Mouse (Mus musculus) hindbrain, embryonic 10.5 days (tissue): Measurements from ENCODE around the gene Ubald1. TPM values are rescaled to one million over a fixed set of nuclear protein-coding genes. Genes with fewer than 3 reads are reported as not detected.

Experiments used
- DNase-seq: peaks from one replicate; pipeline ENCODE4 v3.0.0-alpha.2; 2017; ENCODE audit warnings: low spot score
- H3K27ac ChIP-seq: fragments of 300-500 bp; sonication (generic); 2 replicates; pipeline ENCODE4 v1.5.1; 2016; ENCODE audit warnings: mild to moderate bottlenecking, moderate library complexity
- H3K27me3 ChIP-seq: fragments of 300-500 bp; sonication (generic); 2 replicates; pipeline ENCODE4 v1.6.1; 2016; ENCODE audit warnings: mild to moderate bottlenecking; ENCODE audit not compliant: poor library complexity, insufficient read depth, severe bottlenecking
- H3K36me3 ChIP-seq: fragments of 300-500 bp; sonication (generic); 2 replicates; pipeline ENCODE4 v1.6.1; 2016; ENCODE audit warnings: mild to moderate bottlenecking, moderate library complexity
- H3K4me1 ChIP-seq: fragments of 300-500 bp; sonication (generic); replicated peaks from 2 replicates; pipeline ENCODE4 v1.6.1; 2016; ENCODE audit warnings: mild to moderate bottlenecking
- H3K4me3 ChIP-seq: fragments of 300-500 bp; sonication (generic); 2 replicates; pipeline ENCODE4 v1.5.1; 2016; ENCODE audit warnings: mild to moderate bottlenecking, moderate library complexity
- H3K9me3 ChIP-seq: fragments of 300-500 bp; sonication (generic); 2 replicates; pipeline ENCODE4 v1.6.1; 2016; ENCODE audit warnings: mild to moderate bottlenecking, moderate library complexity
- WGBS: fragments of 180-500 bp; shearing (Covaris S2); methylation state at CpG from one replicate; pipeline ENCODE4 v1.1.7; 2016; 5-methylcytosine and 5-hydroxymethylcytosine counted together
- polyA plus RNA-seq: library from polyadenylated mRNA; unstranded; fragments of >200 nt; fragmentation: Nextera tagmentation; extraction: Ambion mirVana; gene quantifications from 2 replicates; pipeline ENCODE4 v1.2.1, GENCODE M21; 2016

The Ubald1 gene
- polyA plus RNA-seq, result 33.1 and 41.3 TPM in 2 replicates

DNA sequence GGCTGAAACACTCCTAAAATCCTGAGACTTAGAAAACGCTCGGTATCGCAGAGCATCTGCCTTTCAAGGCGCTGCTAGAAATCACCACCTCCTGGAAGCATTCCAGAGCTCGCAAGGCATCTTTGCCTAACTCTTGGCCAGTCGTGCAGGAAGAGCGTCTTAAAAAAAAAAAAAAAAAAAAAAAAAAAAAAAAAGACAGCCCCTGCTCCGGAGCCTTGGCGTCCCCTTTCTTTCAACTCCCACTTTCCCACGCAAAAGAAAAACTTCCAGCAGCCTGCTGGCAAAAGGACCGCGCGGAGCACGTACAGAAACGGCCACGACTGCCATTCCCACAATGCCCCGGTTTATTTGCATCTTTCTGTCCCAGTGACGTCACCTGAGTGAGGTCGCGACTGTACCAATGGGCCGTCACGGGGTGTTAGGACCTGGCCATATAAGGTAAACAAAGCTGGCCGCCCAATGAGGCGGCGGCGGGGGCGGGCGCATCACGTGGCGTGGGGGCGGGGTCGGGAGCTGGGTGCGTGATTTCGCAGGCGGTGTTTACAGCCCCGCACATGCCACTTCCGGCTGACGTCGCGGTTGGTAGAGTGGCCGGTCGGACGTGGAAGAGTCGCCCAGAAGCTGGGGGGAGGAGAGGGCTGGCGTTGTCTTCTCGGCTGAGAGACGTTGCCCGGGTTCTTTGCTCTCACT is at the start of gene Ubald1:
Gene Ubald1 (minus strand): TSS at position 180 of the 690 bp plus-strand sequence.
- H3K4me1 ChIP-seq, result peaks cover 40% of the 10 kb centered on the region
- DNase-seq, result peak; percentile 99
- H3K27ac ChIP-seq, result peak within 1 kb of the TSS; percentile 92
- no peaks in the 10 kb centered on the region for H3K9me3 ChIP-seq
- H3K36me3 ChIP-seq, result peaks cover 13% of the 10 kb centered on the region
- H3K27me3 ChIP-seq, result no peaks in the 10 kb centered on the region
- H3K4me3 ChIP-seq, result peak within 1 kb of the TSS; percentile 96
- under 1% methylated on average over 48 of the region's 48 CpGs for WGBS

DNA sequence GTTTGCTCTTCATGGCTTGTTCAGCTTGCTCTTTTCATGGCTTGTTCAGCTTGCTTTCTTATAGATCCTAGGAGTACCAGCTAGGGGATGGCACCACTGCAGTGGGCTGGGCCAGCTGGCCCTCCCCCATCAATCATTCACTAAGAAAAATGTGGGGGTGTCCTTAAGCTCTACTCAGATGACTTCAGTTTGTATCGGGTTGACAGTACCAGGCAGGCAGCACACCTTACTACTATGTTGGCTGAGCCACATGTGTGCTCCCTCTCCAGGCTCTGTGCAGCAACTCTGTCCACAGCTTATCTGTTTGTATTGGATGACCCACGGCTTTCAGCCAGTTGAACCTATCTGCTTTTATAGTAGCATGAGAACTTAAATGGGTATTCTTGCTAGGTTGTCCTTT is 48.4 kb upstream of the Ubald1 start:
- DNase-seq, result no peak
- no peak overlapping the region for H3K27ac ChIP-seq
- H3K36me3 ChIP-seq, result peaks cover 100% of the 10 kb centered on the region
- H3K4me1 ChIP-seq, result no peaks in the 10 kb centered on the region
- no peak overlapping the region for H3K4me3 ChIP-seq
- 94% methylated on average over 2 of the region's 2 CpGs for WGBS
- no peaks in the 10 kb centered on the region for H3K27me3 ChIP-seq
- H3K9me3 ChIP-seq, result no peaks in the 10 kb centered on the region

DNA sequence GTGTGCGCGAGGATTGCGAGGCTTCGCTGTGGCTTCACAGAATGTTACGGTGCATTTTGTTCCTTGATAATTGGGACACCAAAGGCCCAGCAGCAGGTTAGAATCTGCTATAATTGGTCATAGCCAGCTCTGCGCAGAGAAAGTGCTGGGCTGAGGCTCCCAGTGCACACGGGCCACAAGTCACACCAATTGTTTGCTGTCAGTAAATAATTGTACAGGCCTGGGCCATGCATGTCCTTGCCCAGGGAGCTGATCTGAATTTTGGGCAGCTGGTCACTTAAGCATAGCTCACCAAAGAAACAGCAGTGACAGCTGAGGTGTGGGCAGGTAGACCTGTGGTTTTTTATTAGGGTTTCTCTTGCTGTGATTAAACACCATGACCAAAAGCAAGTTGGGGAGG is 47.9 kb upstream of the Ubald1 start:
- WGBS, result 96% methylated on average over 7 of the region's 7 CpGs
- Histone ChIP-seq H3K36me3 (peaks cover 100% of the 10 kb centered on the region), H3K27ac (no peak overlapping the region), H3K4me3 (no peak overlapping the region), H3K27me3 (no peaks in the 10 kb centered on the region), H3K4me1 (no peaks in the 10 kb centered on the region), H3K9me3 (no peaks in the 10 kb centered on the region)
- no peak for DNase-seq

DNA sequence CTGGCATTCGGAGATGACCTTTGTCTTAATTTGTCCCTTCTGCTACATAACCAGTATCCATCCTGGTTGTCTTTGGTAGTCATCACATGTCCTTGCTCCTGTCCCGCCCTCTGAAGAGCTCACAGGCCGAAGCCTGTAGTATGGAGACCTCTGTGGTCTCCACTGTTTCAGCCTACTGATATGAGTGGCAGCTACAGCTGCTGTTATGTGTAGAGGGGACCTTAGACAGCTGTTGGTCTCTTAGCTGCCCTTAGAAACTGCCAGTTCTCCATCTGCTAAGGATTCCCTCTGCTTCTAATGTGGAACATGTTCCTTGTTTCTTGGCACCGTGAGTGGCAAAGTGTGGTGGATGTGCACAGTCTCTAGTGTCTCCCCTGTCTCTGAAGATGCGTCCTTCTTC is 43.9 kb upstream of the Ubald1 start:
- Histone ChIP-seq H3K4me3 (no peak overlapping the region), H3K9me3 (no peaks in the 10 kb centered on the region), H3K27me3 (no peaks in the 10 kb centered on the region), H3K27ac (no peak overlapping the region), H3K36me3 (peaks cover 84% of the 10 kb centered on the region), H3K4me1 (no peaks in the 10 kb centered on the region)
- WGBS, result 95% methylated on average over 5 of the region's 5 CpGs
- DNase-seq, result no peak

DNA sequence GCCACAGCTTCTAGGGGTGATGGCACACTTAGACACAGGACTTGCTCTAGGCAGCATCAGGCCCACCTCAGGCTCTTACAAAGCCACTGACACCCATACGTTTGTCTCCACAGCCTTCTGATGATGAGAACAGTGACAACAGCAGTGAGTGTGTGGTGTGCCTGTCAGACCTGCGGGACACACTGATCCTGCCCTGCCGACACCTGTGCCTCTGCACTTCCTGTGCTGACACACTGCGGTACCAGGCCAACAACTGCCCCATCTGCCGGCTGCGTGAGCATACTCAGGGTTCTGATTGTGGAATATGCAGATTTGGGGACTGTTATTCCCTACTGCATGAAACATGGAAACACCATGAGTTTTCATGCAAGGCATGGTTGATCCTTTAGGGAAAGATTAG is 42.4 kb upstream of the Ubald1 start:
- H3K27ac ChIP-seq, result no peak overlapping the region
- no peaks in the 10 kb centered on the region for H3K27me3 ChIP-seq
- no peaks in the 10 kb centered on the region for H3K9me3 ChIP-seq
- no peak for DNase-seq
- whole genome bisulfite sequencing, result 90% methylated on average over 6 of the region's 6 CpGs
- no peaks in the 10 kb centered on the region for H3K4me1 ChIP-seq
- H3K36me3 ChIP-seq, result peaks cover 74% of the 10 kb centered on the region
- no peak overlapping the region for H3K4me3 ChIP-seq

DNA sequence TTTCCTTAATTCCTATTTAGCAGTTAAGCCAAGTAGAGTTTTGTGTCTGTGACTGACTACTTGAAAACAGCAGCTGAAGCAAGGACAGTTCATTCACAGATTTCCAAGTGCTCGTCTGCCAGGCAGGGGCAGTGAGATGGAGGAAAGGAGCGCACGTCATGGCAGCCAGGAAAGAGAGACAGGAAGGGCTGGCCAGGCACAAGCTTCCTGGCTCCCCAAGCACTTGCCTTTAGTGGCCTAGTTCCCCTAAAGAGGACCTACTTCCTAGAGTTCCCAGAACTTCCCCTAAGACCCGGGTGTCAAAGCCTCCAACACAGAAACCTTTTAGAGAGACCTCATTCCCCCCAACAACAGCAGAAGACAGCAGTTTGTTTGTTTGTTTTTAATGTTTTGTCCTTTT is 40.4 kb upstream of the Ubald1 start:
- DNase-seq, result no peak
- 75% methylated on average over 4 of the region's 4 CpGs for WGBS
- no peaks in the 10 kb centered on the region for H3K27me3 ChIP-seq
- H3K27ac ChIP-seq, result no peak overlapping the region
- no peaks in the 10 kb centered on the region for H3K9me3 ChIP-seq
- H3K4me3 ChIP-seq, result no peak overlapping the region
- H3K36me3 ChIP-seq, result peaks cover 73% of the 10 kb centered on the region
- H3K4me1 ChIP-seq, result no peaks in the 10 kb centered on the region

DNA sequence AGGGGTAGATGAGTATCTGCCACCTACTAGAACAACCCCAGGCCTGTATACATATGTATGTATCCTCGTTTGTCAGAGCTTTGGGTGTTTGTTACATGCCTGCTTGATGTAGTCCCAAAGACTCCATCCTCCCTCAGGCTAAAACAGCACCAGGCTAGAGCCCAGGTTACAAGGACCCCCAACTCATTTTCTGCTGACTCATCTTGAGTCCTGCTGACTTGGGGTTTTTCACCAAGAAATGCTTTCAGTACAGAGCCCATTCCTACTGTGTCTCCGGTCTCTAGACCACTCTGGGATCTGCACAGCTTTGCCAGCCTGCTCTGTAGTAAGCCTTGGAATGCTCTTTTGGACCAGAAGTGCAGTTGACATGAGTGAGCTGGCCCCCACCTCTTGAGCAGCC is 36.5 kb upstream of the Ubald1 start:
- 81% methylated on average over 2 of the region's 2 CpGs for WGBS
- Histone ChIP-seq H3K27me3 (no peaks in the 10 kb centered on the region), H3K4me1 (no peaks in the 10 kb centered on the region; the same call in 1 of the 2 replicates), H3K9me3 (no peaks in the 10 kb centered on the region), H3K27ac (no peak overlapping the region), H3K36me3 (peaks cover 66% of the 10 kb centered on the region), H3K4me3 (no peak overlapping the region)
- no peak for DNase-seq

DNA sequence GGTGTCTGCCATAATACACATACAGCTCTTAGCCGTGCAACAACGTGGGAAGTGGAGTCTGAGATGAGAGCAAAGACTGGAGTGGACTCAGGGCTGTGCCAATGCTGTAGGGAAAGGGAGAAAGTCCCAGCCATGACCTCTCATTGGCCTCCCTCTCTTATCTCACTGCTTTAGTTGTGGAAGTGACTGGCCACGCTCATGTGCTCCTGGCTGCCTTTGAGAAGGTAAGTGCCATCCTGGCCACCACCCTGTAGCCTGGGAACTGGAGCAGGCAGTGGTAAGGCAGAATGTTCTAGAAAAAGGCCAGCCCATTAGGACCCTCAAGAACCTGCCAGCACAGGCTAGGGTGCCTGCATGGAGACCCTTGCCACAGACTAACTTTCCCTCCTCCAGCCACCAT is 35.8 kb upstream of the Ubald1 start:
- Histone ChIP-seq H3K4me3 (no peak overlapping the region), H3K4me1 (no peaks in the 10 kb centered on the region; the same call in 1 of the 2 replicates), H3K27me3 (no peaks in the 10 kb centered on the region), H3K36me3 (peaks cover 72% of the 10 kb centered on the region), H3K27ac (no peak overlapping the region), H3K9me3 (no peaks in the 10 kb centered on the region)
- whole genome bisulfite sequencing, result 94% methylated on average over 3 of the region's 3 CpGs
- no peak for DNase-seq

DNA sequence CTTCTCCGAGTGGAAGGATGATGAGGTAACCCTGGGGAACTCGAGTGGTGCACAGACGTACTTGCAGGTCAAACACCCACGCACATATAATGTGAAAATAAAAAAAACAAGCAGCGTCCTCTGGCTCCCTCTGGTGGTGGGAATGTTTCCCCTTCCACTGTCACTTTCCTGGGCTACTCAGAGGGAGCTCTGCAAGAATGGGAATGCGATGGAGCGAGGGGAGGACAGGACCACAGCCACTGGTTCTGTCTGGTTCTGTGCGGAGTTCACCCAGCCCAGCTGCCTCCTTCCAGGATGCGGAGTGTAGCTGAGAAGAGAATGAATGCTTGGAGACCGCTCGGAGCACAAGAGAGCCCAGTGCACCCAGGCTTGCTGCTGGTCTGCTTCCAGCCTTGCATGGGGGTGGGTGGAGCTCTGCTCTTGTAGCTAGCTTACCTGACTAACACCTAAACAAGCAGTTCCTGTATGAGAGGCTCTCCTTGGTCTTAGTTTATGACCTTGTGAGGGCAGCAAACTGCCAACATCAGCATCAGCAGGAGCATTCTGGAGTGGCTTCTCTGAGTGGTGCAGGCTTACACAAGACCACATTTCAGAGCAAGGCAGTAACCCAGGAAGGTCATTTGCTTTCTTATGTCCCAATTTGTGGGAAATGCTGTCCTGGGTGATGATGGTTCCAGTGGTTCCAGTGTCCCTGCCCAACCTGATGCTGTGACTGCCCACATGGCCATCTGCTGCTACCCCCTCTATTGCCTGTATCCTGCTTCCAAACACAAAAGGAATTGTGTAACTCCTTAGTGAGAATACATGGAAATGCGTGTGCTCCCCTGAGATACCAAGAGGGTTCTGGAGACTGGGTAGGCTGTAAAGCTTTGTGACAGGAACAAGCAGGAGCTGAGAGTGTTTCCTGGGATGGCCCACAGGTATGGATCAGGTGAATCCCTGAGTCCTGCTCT is 33.9 kb upstream of the Ubald1 start:
- peaks cover 79% of the 10 kb centered on the region for H3K36me3 ChIP-seq
- no peaks in the 10 kb centered on the region for H3K9me3 ChIP-seq

DNA sequence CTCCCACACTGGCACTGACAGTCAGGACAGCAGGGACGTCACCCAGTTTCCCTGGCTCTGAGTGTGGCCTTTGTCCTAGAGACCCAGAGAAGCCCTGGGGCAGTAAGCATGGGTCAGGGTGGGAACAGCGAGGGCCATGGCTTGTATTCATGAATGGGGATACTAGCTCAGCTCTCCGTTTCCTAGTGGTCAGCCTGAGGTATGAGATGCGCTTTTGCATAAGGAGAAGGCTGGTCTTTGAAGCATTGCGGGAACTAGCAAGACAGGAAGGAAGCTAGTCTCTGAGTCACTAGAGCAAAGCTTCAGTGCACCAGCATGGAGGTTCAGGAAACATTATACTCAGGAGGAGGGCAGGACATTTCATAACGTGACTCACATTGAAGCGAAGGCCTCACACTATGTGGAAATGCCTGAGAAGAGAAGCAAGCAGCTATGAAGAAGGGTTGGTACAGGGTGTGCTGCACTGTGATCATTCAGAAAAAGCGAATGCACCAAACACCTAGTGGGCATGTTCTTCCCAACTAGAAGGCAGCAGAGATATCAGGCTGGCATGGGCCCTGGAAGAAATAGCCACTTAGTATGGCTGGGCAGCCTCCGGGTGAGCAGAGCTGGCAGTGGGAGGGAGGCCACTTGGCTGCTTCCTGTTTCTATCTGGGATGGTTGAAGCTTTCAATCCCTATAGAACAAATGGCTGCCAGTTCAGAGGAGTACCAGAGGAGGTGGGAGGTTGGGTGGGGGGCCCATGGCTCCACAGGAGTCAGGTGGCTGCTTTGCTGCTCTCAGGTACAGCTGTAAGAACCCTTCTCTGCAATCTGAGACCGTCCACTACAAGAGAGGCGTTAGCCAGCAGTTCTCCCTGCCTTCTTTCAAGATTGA is 33.0 kb upstream of the Ubald1 start:
- H3K9me3 ChIP-seq, result no peaks in the 10 kb centered on the region
- no peaks in the 10 kb centered on the region; the same call in 1 of the 2 replicates for H3K4me1 ChIP-seq
- H3K4me3 ChIP-seq, result no peak overlapping the region
- H3K27me3 ChIP-seq, result no peaks in the 10 kb centered on the region
- H3K27ac ChIP-seq, result no peak overlapping the region
- WGBS, result 80% methylated on average over 11 of the region's 11 CpGs
- H3K36me3 ChIP-seq, result peaks cover 79% of the 10 kb centered on the region
- no peak for DNase-seq

More for the DNA sequence above, 33.9 kb upstream of the Ubald1 start:
- 38% methylated on average over 12 of the region's 12 CpGs for WGBS
- H3K4me3 ChIP-seq, result no peak overlapping the region
- peak; percentile 75 for DNase-seq
- no peak overlapping the region for H3K27ac ChIP-seq
- no peaks in the 10 kb centered on the region for H3K27me3 ChIP-seq
- H3K4me1 ChIP-seq, result no peaks in the 10 kb centered on the region; the same call in 1 of the 2 replicates

DNA sequence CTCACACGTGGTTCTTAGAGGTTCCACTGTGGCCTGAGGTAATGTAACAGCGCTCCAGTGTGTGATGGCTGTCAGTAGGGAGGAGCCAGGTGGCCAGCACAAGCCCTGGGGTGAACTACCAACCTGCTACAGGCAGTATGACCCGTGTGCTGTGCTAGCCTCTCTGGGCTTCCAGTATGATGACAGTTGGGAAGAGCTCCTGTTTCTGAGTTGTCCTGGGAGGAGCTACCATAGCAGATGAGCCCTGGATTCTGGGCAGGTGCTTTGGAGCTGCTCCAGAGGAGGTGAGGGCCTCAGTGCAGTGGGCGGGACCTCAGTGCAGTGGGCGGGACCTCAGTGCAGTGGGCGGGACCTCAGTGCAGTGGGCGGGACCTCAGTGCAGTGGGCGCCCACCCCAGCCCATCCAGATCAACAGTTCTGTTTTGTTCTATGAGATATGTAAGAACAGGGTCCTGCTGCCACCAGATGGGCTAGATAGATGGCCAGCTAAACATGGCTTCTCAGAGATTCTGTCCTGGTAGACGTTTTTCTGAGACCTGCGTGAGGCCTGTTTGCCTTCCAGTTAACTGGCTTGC is 32.0 kb upstream of the Ubald1 start:
- no peaks in the 10 kb centered on the region for H3K27me3 ChIP-seq
- 81% methylated on average over 10 of the region's 10 CpGs for WGBS
- no peak overlapping the region for H3K4me3 ChIP-seq
- H3K36me3 ChIP-seq, result peaks cover 82% of the 10 kb centered on the region
- no peaks in the 10 kb centered on the region for H3K9me3 ChIP-seq
- DNase-seq, result no peak
- no peak overlapping the region for H3K27ac ChIP-seq
- H3K4me1 ChIP-seq, result no peaks in the 10 kb centered on the region; the same call in 1 of the 2 replicates

DNA sequence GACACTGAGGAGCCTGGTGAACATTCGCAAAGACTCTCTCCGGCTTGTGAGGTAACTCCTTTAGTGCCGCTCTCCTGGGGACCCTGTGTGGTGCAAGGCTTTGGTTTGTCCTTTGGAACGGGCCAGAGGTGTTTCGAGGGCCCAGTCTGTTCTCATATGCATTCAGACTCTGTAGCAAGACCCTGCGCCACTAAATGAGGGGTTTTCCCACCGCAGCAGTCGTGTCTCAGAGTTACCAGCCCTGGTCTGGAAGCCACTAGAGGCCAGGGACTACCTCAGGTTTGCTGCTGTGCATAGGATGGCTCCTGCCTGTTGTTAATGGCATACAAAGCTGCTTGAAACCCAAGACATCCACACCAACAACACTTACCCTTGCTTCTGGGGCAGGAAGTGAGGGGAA is 30.6 kb upstream of the Ubald1 start:
- 96% methylated on average over 8 of the region's 8 CpGs for WGBS
- no peak for DNase-seq
- Histone ChIP-seq H3K4me3 (no peak overlapping the region), H3K9me3 (no peaks in the 10 kb centered on the region), H3K27me3 (no peaks in the 10 kb centered on the region), H3K36me3 (peaks cover 69% of the 10 kb centered on the region), H3K4me1 (no peaks in the 10 kb centered on the region; the same call in 1 of the 2 replicates), H3K27ac (no peak overlapping the region)
